Mouse (Mus musculus): Measurements from ENCODE around the gene Prtn3.

Gene Prtn3

DNA sequence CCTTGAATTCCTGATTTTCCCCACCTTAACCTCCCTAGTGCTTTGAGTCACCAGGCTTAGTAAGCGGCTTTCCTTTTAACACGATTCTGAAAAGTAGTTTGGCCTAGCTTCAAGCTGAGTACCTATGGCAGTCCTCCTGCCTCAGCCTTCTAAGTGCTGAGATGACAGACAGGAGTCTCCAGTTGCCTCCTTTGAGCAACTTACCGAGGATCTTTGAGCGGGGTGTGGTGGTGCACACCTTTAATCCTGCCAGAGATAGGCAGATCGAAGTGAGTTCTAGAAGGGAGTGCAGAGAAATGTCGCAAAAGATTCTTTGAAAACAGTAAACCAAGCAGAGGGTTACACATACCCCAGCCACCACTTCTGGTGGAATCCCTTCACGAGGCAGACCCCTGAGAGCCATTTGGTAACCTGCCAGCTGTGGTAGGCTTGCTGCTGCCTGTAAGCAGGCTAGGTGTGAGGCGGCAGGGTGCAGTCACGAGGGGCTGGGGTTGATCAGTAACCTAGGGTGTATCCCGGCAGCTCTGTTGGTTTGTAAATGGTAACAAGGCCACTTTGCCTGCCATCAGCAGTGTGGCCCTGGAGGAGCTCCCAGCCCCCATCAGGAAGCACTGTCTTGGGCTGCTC, 18.6 kb upstream of the Prtn3 start:
- DNase-seq (ENCODE audit: low spot score in 2 of 2), result no peak

DNA sequence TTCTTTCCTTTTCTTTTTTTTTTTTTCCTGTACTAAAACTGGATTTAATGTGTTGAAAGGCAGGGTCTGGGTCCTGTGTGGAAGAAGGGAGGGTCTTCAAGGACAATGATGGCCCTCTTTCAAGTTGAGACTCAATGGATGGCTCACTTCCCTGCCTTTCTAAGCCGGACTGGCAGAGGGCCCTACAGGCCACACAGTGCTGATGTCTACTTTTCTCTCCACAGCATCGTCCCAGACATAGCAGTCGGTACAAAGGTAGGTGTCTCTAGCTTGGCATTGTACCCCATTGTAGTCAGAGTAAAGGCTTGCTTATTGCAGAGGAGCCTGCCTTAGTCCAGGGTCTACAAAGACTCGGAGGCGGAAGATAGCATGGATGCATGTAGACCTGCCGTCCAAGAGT, 18.0 kb upstream of the Prtn3 start:
- DNase-seq (ENCODE audit: low spot score in 2 of 2), result no peak

DNA sequence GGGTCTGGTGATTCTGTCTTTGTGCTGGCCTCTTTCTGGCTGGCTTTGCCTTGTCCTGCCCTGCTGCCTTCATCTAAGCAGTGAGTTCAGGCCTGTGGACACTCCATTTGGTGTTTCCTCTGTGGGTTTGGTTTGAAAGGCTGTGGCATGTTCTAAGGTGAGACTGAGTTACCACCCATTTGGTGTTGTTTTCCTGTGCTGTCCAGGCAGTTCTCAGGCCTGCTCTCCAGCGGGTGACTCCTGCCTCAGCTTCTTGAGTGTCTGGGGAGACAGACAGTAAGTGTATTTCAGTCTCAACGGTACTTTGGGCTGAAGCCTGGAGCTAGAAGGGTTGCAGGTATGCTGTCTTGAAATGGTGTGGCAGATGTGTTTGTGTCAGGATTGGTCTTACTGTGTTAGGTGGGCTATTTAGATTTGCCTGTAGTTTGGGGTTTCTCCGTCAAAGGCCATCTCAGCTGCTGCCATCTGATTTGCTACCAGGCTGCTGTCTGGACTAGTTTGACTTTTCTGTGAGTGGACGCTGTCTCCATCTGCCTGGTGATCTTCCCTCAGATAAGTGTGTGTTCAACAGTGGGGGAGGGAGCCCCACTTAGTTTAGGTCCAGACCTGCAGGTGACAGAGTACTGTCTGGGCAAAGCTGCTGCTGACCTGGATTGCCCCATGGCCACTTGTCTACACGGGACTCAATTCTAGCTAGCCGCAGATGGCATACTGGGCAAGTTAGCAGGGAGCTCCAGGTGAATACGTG, 17.4 kb upstream of the Prtn3 start:
- DNase-seq (ENCODE audit: low spot score in 2 of 2), result no peak

DNA sequence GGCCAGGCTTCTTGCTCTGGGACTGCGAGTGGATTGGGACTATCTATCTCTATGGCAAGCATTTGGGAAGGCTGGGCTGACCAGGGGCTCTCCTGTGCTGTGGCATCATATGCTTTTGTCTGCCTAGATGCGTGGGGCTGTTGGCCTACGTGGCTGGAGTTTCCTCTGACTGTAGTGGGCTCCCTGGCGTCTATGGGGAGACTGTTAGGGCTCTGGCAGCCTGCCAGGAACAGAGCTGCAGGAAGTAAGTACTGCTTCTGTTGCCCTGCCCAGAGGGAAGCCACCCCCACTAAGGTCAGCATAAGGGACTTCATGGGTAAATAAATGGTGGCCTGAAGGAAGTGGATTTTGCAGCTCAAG, 16.8 kb upstream of the Prtn3 start:
- no peak for DNase-seq (ENCODE audit: low spot score in 2 of 2)

- no peak for DNase-seq (ENCODE audit: low spot score in 2 of 2)
These were observed 16.4 kb upstream of the Prtn3 start for GRCm38 (mm10) chr10:79857894-79858293.

DNA sequence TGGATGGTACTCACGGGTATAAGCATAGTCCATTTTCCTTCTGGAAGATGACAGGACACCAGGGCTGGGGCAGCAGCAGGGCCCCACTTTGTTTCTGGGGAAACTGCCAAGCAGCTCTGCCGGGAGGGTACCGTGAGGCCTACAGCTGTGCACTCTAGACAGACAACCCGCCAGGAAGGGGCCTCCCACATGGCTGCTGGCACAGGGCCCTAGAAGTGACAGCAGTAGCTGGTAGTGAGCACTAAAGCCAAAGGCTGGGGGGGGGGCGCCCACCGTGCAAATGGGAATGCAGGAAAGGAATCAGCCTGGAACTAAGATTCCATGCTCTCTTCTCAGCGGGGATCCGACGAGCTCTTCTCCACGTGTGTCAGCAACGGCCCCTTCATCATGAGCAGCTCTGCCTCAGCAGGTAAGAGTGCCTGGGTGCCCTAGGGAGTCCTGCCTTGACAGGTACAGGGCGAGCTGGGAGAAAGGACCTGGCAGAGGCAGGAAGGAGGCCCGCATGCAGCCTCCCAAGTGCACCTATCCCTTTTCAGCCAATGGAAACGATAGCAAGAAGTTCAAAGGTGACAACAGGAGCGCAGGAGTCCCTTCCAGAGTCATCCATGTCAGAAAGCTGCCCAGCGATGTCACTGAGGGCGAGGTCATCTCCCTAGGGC, 15.7 kb upstream of the Prtn3 start:
- DNase-seq (ENCODE audit: low spot score in 2 of 2), result peak in 1 of 2 experiments; percentile 74

DNA sequence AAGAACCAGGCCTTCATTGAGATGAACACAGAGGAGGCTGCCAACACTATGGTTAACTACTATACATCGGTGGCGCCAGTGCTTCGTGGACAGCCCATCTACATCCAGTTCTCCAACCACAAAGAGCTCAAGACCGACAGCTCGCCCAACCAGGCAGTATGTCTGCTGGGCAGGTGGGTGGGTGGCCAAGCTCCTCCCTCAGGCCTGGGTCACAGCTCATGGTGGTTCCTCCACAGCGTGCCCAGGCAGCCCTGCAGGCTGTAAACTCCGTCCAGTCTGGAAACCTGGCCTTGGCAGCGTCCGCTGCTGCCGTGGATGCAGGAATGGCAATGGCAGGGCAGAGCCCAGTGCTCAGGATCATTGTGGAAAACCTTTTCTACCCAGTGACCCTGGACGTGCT, 15.2 kb upstream of the Prtn3 start:
- DNase-seq (ENCODE audit: low spot score in 2 of 2), result no peak

- DNase-seq (ENCODE audit: low spot score in 2 of 2), result no peak
These were observed 14.0 kb upstream of the Prtn3 start for GRCm38 (mm10) chr10:79860079-79860911.

- no peak for DNase-seq (ENCODE audit: low spot score in 2 of 2)
These were observed 12.8 kb upstream of the Prtn3 start for GRCm38 (mm10) chr10:79861230-79862048.

DNA sequence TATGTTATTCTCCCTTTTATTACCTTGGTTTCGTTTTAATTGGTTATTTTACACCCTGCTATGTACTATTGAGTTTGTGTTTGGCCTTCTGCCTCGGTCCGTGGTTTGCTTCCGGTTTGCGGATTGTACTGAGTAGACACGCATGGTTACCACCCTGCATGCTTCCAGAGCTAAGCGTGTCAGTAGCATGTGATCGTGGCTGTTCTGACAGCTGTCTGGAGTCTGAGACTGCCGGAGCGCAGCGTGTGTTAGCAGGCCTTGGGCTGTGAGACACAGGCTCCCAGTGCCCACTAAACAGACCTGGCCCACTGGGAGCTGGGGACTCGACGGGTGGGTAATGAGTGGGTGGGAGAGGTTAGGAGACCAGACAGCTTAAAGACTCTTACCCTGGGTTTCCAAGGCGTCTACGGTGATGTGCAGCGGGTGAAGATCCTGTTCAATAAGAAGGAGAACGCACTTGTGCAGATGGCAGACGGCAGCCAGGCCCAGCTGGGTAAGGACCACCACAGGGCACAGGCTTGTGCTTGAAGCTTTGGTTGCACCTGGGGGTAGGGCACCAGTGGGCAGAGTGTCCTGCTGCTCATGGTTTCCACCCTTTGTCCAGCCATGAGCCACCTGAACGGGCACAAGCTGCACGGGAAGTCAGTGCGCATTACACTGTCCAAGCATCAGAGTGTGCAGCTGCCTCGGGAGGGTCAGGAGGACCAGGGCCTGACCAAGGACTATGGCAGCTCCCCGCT, 12.1 kb upstream of the Prtn3 start:
- DNase-seq (ENCODE audit: low spot score in 2 of 2), result no peak

DNA sequence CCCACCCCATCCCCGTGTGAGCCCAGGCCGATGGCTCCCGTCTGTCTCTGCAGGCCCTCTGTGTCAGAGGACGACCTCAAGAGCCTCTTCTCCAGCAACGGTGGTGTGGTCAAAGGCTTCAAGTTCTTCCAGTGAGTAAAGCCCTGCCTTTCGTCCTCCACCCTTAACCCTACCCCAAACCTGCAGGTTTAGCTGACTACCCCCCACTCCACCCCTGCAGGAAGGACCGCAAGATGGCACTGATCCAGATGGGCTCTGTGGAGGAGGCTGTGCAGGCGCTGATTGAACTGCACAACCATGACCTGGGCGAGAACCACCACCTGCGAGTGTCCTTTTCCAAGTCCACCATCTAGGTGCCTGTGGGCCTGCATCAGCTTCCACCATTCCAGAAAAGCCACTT, 11.4 kb upstream of the Prtn3 start:
- DNase-seq (ENCODE audit: low spot score in 2 of 2), result no peak

DNA sequence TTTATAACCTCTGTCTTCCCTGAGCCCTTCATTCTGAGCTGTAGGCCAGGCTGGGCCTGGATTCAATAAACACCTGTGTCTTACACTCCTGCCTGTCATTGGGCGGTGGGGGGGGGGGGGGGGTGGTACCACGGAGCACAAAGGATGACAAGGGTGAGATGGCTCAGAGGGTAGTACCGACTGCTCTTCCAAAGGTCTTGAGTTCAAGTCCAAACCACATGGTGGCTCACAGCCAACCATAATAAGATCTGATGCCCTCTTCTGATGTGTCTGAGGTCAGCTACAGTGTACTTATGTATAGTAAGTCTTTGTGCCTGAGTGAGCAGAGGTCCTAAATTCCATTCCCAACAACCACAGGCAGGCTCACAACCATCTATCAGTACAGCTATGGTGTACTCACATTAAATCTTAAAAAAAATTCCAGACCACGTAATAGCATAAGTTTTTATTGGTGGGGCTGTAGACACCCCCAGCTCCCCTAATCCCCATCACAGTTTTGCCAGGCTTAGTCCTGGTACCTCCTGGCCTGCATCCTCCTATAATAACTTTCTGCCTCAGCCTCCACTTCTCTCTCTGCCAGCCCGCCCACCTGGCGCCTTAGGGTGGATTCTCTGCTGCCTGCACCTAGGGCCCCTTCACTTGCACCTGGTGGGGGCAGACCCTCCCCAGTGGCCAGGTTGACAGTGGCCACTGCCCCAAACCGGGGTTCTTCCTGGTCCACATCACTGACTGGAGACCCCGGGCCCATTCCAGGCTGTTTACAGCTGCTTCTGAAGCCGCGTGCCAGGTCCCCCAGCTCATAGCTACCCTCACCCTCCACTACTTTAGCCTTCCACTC, 9.7 kb upstream of the Prtn3 start:
- no peak for DNase-seq (ENCODE audit: low spot score in 2 of 2)

DNA sequence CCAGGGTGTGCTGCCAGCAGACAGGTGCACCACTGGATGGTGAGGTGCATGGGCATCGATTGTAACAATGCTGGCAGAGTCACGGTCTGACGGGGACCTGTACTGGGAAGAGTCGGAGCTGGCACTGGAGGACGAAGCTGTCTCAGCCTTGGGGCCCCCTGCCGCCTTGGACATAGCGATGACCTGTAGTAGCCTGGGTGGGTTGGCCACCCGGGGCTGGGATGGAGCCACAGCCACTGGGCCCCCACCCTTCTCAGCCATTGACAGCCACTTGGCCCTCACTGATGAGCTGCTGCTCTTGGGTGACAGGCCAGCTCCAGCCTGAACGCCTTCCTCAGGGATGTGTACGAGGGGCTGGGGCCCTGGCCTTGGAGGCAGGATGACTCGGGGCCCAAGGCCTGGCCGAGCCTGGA, 9.1 kb upstream of the Prtn3 start:
- no peak for DNase-seq (ENCODE audit: low spot score in 2 of 2)

- no peak for DNase-seq (ENCODE audit: low spot score in 2 of 2)
These were observed 8.4 kb upstream of the Prtn3 start for GRCm38 (mm10) chr10:79865801-79866295.

GRCm38 (mm10) chr10:79866601-79867000, 7.7 kb upstream of the Prtn3 start:
- no peak for DNase-seq (ENCODE audit: low spot score in 2 of 2)

DNA sequence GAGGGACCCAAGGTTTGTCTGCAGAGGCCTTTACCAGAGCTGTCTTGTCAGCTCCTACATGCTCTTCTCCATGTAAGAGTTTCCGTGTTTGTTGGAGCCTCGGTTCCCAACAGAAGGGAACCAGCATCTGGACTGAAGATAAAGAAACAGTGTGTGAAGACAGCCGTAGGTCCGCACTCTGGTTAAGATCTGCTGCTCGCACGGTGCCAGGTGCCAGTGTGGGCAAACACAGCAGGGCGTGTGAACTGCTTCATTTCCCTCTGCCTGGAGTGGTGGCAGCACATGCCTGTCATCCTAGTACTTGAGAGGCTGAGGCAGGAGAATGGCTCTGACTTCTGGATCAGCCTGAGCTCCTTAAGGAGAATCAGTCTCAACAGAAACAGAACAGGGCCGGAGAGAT, 2.4 kb upstream of the Prtn3 start:
- no peak for DNase-seq (ENCODE audit: low spot score in 2 of 2)

- DNase-seq (ENCODE audit: low spot score in 2 of 2), result no peak
These were observed 1.4 kb upstream of the Prtn3 start for GRCm38 (mm10) chr10:79872862-79873261.

DNA sequence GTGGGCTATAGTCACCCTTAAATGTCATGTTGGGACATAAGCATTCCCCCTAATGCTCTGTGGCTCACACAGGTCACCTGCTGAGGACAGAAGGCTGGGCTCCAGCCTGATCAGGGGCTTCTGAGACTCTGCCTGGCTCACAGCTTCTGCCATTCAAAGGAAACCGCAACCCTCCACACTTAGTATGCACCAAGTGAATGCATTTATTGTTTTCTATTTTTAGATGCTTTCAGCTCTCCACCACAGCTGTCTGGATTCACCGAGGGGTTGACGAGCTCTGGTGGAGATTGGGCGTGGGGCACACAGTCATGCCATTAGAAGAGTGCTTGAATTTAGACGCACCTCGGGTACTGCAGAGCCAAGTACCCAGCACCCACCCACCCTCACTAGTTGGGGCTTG, 963 bp upstream of the Prtn3 start:
- no peak for DNase-seq (ENCODE audit: low spot score in 2 of 2)

- DNase-seq (ENCODE audit: low spot score in 2 of 2), result no peak
These were observed 474 bp upstream of the Prtn3 start for GRCm38 (mm10) chr10:79873715-79874289.

Measured in urinary bladder, postnatal 4 days (tissue).